Mouse (Mus musculus) hindlimb bud, embryonic 11.5 days (tissue): ENCODE measurements around the gene Zfp868.
"Not testable (repeated sequence)": the region's sequence is repeated elsewhere in the genome, so short reads cannot be mapped to it uniquely, and the experiment has no call there.

Experiments used
- DNase-seq: peaks from one replicate; pipeline ENCODE4 v3.0.0-alpha.2; 2012; ENCODE audit warnings: low read depth, low spot score; ENCODE audit errors: extremely low spot score

Gene Zfp868

GRCm38 (mm10) chr8:69625095-69625789, at the start of gene Zfp868:
TSS of gene Zfp868 (minus strand) at chr8:69625548.
- peak; percentile 93 for DNase-seq

- DNase-seq = not testable (repeated sequence)
These were observed 39.7 kb upstream of the Zfp868 start for GRCm38 (mm10) chr8:69665051-69665450.

GRCm38 (mm10) chr8:69661294-69661693, 35.9 kb upstream of the Zfp868 start:
- no peak for DNase-seq

- peak; percentile 76 for DNase-seq
These were observed 29.1 kb upstream of the Zfp868 start, which contains the start of gene Zfp964 for GRCm38 (mm10) chr8:69654358-69654981. TSS of gene Zfp964 (plus strand) at chr8:69654479.

- DNase-seq = no peak
These were observed 28.5 kb upstream of the Zfp868 start for GRCm38 (mm10) chr8:69653808-69654357.

GRCm38 (mm10) chr8:69618078-69618477, 7.3 kb downstream of the Zfp868 start:
- DNase-seq = no peak

GRCm38 (mm10) chr8:69614687-69615086, 10.7 kb downstream of the Zfp868 start:
- no peak for DNase-seq

- DNase-seq = not testable (repeated sequence)
These were observed 27.8 kb downstream of the Zfp868 start for GRCm38 (mm10) chr8:69597598-69597997.

GRCm38 (mm10) chr8:69584611-69585202, 40.6 kb downstream of the Zfp868 start:
- no peak for DNase-seq

GRCm38 (mm10) chr8:69584201-69584600, 41.1 kb downstream of the Zfp868 start:
- peak; percentile 12 for DNase-seq
